Mouse (Mus musculus): ENCODE measurements at regions not wholly inside any gene's neighbourhood (a gene's known extent, or its start where the extent isn't known, plus 50 kb on each side); places are given as distances from the start of the nearest gene placed in this dataset.

- H3K27me3 ChIP-seq (replicated peaks): no peaks in the 10 kb centered on the region
- H3K4me1 ChIP-seq (replicated peaks): no peaks in the 10 kb centered on the region
- no peak for ATAC-seq
- WGBS: 65% methylated on average over 6 of the region's 6 CpGs
- no peak overlapping the region for H3K4me3 ChIP-seq (replicated peaks)
- H3K9ac ChIP-seq: no peak overlapping the region
- H3K36me3 ChIP-seq: no peaks in the 10 kb centered on the region
- no peak overlapping the region for H3K4me2 ChIP-seq (replicated peaks)
- no peak overlapping the region for H3K27ac ChIP-seq
- no peaks in the 10 kb centered on the region for H3K9me3 ChIP-seq
These were observed 106.1 kb upstream of the Npvf start for GRCm38 (mm10) chr6:50760367-50760766.

GRCm38 (mm10) chr6:50763121-50763520, 108.9 kb upstream of the Npvf start:
- H3K4me2 ChIP-seq (replicated peaks): no peak overlapping the region
- no peaks in the 10 kb centered on the region for H3K36me3 ChIP-seq
- 0 out of 2 replicates have a peak, but pooled peaks cover 4% of the 10 kb centered on the region for H3K4me1 ChIP-seq (replicated peaks)
- H3K27ac ChIP-seq: no peak overlapping the region
- no peaks in the 10 kb centered on the region for H3K27me3 ChIP-seq (replicated peaks)
- H3K9me3 ChIP-seq: no peaks in the 10 kb centered on the region
- WGBS: 58% methylated on average over 4 of the region's 4 CpGs
- no peak overlapping the region for H3K9ac ChIP-seq
- no peak for ATAC-seq
- H3K4me3 ChIP-seq (replicated peaks): no peak overlapping the region

GRCm38 (mm10) chr6:50766442-50766915, 112.2 kb upstream of the Npvf start:
- ATAC-seq: no peak
- peak overlapping the region; percentile 35 for H3K4me2 ChIP-seq (replicated peaks)

GRCm38 (mm10) chr6:50767126-50767525, 112.9 kb upstream of the Npvf start:
- H3K4me2 ChIP-seq (replicated peaks): no peak overlapping the region
- no peak overlapping the region for H3K27ac ChIP-seq
- H3K36me3 ChIP-seq: no peaks in the 10 kb centered on the region
- no peak for ATAC-seq
- 58% methylated on average over 6 of the region's 6 CpGs for WGBS
- H3K4me1 ChIP-seq (replicated peaks): 0 out of 2 replicates have a peak, but pooled peaks cover 4% of the 10 kb centered on the region
- H3K4me3 ChIP-seq (replicated peaks): no peak overlapping the region
- no peaks in the 10 kb centered on the region for H3K9me3 ChIP-seq
- no peaks in the 10 kb centered on the region for H3K27me3 ChIP-seq (replicated peaks)
- no peak overlapping the region for H3K9ac ChIP-seq

More at GRCm38 (mm10) chr6:50766442-50766915, 112.2 kb upstream of the Npvf start:
- H3K4me3 ChIP-seq (replicated peaks): no peak overlapping the region
- 41% methylated on average over 14 of the region's 14 CpGs for WGBS
- H3K27me3 ChIP-seq (replicated peaks): no peaks in the 10 kb centered on the region
- no peak overlapping the region for H3K9ac ChIP-seq
- no peak overlapping the region for H3K27ac ChIP-seq
- 0 out of 2 replicates have a peak, but pooled peaks cover 4% of the 10 kb centered on the region for H3K4me1 ChIP-seq (replicated peaks)
- H3K36me3 ChIP-seq: no peaks in the 10 kb centered on the region
- H3K9me3 ChIP-seq: no peaks in the 10 kb centered on the region

GRCm38 (mm10) chr6:50767827-50768226, 113.6 kb upstream of the Npvf start:
- Histone ChIP-seq H3K9me3 (no peaks in the 10 kb centered on the region), H3K4me1 (replicated peaks) (0 out of 2 replicates have a peak, but pooled peaks cover 4% of the 10 kb centered on the region), H3K36me3 (no peaks in the 10 kb centered on the region), H3K4me3 (replicated peaks) (no peak overlapping the region), H3K4me2 (replicated peaks) (no peak overlapping the region), H3K27me3 (replicated peaks) (no peaks in the 10 kb centered on the region), H3K9ac (no peak overlapping the region), H3K27ac (no peak overlapping the region)
- WGBS: 95% methylated on average over 4 of the region's 4 CpGs
- ATAC-seq: no peak

GRCm38 (mm10) chr6:50769101-50769500, 114.9 kb upstream of the Npvf start:
- Histone ChIP-seq H3K9me3 (no peaks in the 10 kb centered on the region), H3K4me1 (replicated peaks) (0 out of 2 replicates have a peak, but pooled peaks cover 4% of the 10 kb centered on the region), H3K36me3 (no peaks in the 10 kb centered on the region), H3K27me3 (replicated peaks) (no peaks in the 10 kb centered on the region), H3K4me3 (replicated peaks) (no peak overlapping the region), H3K27ac (no peak overlapping the region), H3K9ac (no peak overlapping the region), H3K4me2 (replicated peaks) (no peak overlapping the region)
- WGBS: 83% methylated on average over 2 of the region's 2 CpGs
- ATAC-seq: no peak

GRCm38 (mm10) chr6:50770481-50770880, 116.2 kb upstream of the Npvf start:
- H3K27ac ChIP-seq: no peak overlapping the region
- no peaks in the 10 kb centered on the region for H3K9me3 ChIP-seq
- H3K4me1 ChIP-seq (replicated peaks): 0 out of 2 replicates have a peak, but pooled peaks cover 4% of the 10 kb centered on the region
- H3K9ac ChIP-seq: no peak overlapping the region
- no peaks in the 10 kb centered on the region for H3K27me3 ChIP-seq (replicated peaks)
- no peak overlapping the region for H3K4me3 ChIP-seq (replicated peaks)
- ATAC-seq: no peak
- 85% methylated on average over 3 of the region's 3 CpGs for WGBS
- H3K4me2 ChIP-seq (replicated peaks): no peak overlapping the region
- no peaks in the 10 kb centered on the region for H3K36me3 ChIP-seq

- ATAC-seq: no peak
- H3K27me3 ChIP-seq (replicated peaks): no peaks in the 10 kb centered on the region
- no peak overlapping the region for H3K9ac ChIP-seq
- H3K9me3 ChIP-seq: no peaks in the 10 kb centered on the region
- H3K4me3 ChIP-seq (replicated peaks): no peak overlapping the region
- H3K27ac ChIP-seq: no peak overlapping the region
- 83% methylated on average over 4 of the region's 4 CpGs for WGBS
- no peaks in the 10 kb centered on the region for H3K36me3 ChIP-seq
- no peak overlapping the region for H3K4me2 ChIP-seq (replicated peaks)
- peaks cover 7% of the 10 kb centered on the region; the same call in 1 of the 2 replicates for H3K4me1 ChIP-seq (replicated peaks)
These were observed 121.4 kb upstream of the Npvf start for GRCm38 (mm10) chr6:50775637-50776036.

- Histone ChIP-seq H3K27me3 (replicated peaks) (no peaks in the 10 kb centered on the region), H3K4me1 (replicated peaks) (peaks cover 7% of the 10 kb centered on the region; the same call in 1 of the 2 replicates), H3K4me3 (replicated peaks) (no peak overlapping the region), H3K36me3 (no peaks in the 10 kb centered on the region), H3K4me2 (replicated peaks) (peak overlapping the region; percentile 31; the same call in 1 of the 2 replicates), H3K27ac (no peak overlapping the region), H3K9ac (no peak overlapping the region), H3K9me3 (no peaks in the 10 kb centered on the region)
- 60% methylated on average over 11 of the region's 11 CpGs for WGBS
- ATAC-seq: no peak
These were observed 122.1 kb upstream of the Npvf start for GRCm38 (mm10) chr6:50776236-50776832.

GRCm38 (mm10) chr6:50776931-50777495, 122.8 kb upstream of the Npvf start:
- Histone ChIP-seq H3K27ac (no peak overlapping the region), H3K4me2 (replicated peaks) (peak overlapping the region; percentile 31), H3K9me3 (no peaks in the 10 kb centered on the region), H3K4me1 (replicated peaks) (peaks cover 7% of the 10 kb centered on the region; the same call in 1 of the 2 replicates), H3K36me3 (no peaks in the 10 kb centered on the region), H3K4me3 (replicated peaks) (no peak overlapping the region), H3K9ac (no peak overlapping the region), H3K27me3 (replicated peaks) (no peaks in the 10 kb centered on the region)
- peak; percentile 39; the same call in 1 of the 2 replicates for ATAC-seq
- WGBS: 10% methylated on average over 10 of the region's 10 CpGs

- Histone ChIP-seq H3K27me3 (replicated peaks) (no peaks in the 10 kb centered on the region), H3K4me2 (replicated peaks) (no peak overlapping the region), H3K36me3 (no peaks in the 10 kb centered on the region), H3K27ac (no peak overlapping the region), H3K4me1 (replicated peaks) (peaks cover 7% of the 10 kb centered on the region; the same call in 1 of the 2 replicates), H3K9ac (no peak overlapping the region), H3K4me3 (replicated peaks) (no peak overlapping the region), H3K9me3 (no peaks in the 10 kb centered on the region)
- no peak for ATAC-seq
- WGBS: 60% methylated on average over 4 of the region's 4 CpGs
These were observed 123.6 kb upstream of the Npvf start for GRCm38 (mm10) chr6:50777827-50778226.

GRCm38 (mm10) chr6:50780677-50781076, 126.4 kb upstream of the Npvf start:
- no peak overlapping the region for H3K9ac ChIP-seq
- H3K36me3 ChIP-seq: no peaks in the 10 kb centered on the region

More at GRCm38 (mm10) chr6:50780677-50781076, 126.4 kb upstream of the Npvf start:
- no peak for ATAC-seq
- H3K27me3 ChIP-seq (replicated peaks): no peaks in the 10 kb centered on the region
- H3K27ac ChIP-seq: no peak overlapping the region
- no peak overlapping the region for H3K4me3 ChIP-seq (replicated peaks)
- H3K4me2 ChIP-seq (replicated peaks): no peak overlapping the region
- 85% methylated on average over 3 of the region's 3 CpGs for WGBS
- H3K4me1 ChIP-seq (replicated peaks): peaks cover 7% of the 10 kb centered on the region; the same call in 1 of the 2 replicates
- H3K9me3 ChIP-seq: no peaks in the 10 kb centered on the region
